Mouse (Mus musculus) hindbrain, embryonic 16.5 days (tissue): Measurements from ENCODE around the gene Cmip. TPM values are rescaled to one million over a fixed set of nuclear protein-coding genes. Genes with fewer than 3 reads are reported as not detected.
A peak's percentile ranks its signal among the peaks of the same experiment; 100 is the strongest.

Experiments
- ATAC-seq: fragments of 200-750 bp; cut with Nextera tagmentation; 2 replicates; pipeline ENCODE4 v1.8.0; 2017; ENCODE audit warnings: moderate TSS enrichment, moderate library complexity
- H3K27ac ChIP-seq: fragments of 300-500 bp; sonication (generic); 2 replicates; pipeline ENCODE4 v1.5.1; 2014; ENCODE audit warnings: low read depth, mild to moderate bottlenecking, control low read depth, low read length, moderate library complexity
- H3K27me3 ChIP-seq: fragments of 300-500 bp; sonication (generic); replicated peaks from 2 replicates; pipeline ENCODE4 v1.6.1; 2014; ENCODE audit warnings: low read length; ENCODE audit not compliant: control insufficient read depth, insufficient read depth
- H3K36me3 ChIP-seq: fragments of 300-500 bp; sonication (generic); 2 replicates; pipeline ENCODE4 v1.6.1; 2014; ENCODE audit warnings: mild to moderate bottlenecking, low read length, moderate library complexity, mixed read lengths; ENCODE audit not compliant: control insufficient read depth, insufficient read depth
- H3K4me1 ChIP-seq: fragments of 300-500 bp; sonication (generic); 2 replicates; pipeline ENCODE4 v1.6.1; 2014; ENCODE audit warnings: low read depth, low read length; ENCODE audit not compliant: control insufficient read depth, insufficient read depth
- H3K4me2 ChIP-seq: fragments of 300-500 bp; sonication (generic); 2 replicates; pipeline ENCODE4 v1.6.1; 2014; ENCODE audit warnings: mild to moderate bottlenecking, low read length, control low read depth, moderate library complexity
- H3K4me3 ChIP-seq: fragments of 300-500 bp; sonication (generic); 2 replicates; pipeline ENCODE4 v1.5.1; 2014; ENCODE audit warnings: mild to moderate bottlenecking, low read length, control low read depth, moderate library complexity
- H3K9ac ChIP-seq: fragments of 300-500 bp; sonication (generic); 2 replicates; pipeline ENCODE4 v1.6.1; 2014; ENCODE audit warnings: low read depth, mild to moderate bottlenecking, control low read depth, low read length, moderate library complexity
- H3K9me3 ChIP-seq: fragments of 300-500 bp; sonication (generic); 2 replicates; pipeline ENCODE4 v1.6.1; 2014; ENCODE audit warnings: mild to moderate bottlenecking, low read length, moderate library complexity; ENCODE audit not compliant: control insufficient read depth
- WGBS: fragments of 180-500 bp; shearing (Covaris S2); extraction: QIAGEN DNeasy Blood & Tissue Kit; methylation state at CpG from one replicate; pipeline ENCODE4 v1.1.7; 2014; 5-methylcytosine and 5-hydroxymethylcytosine counted together
- polyA plus RNA-seq: library from polyadenylated mRNA; unstranded; fragments of >200 nt; fragmentation: Nextera tagmentation; extraction: Ambion mirVana; gene quantifications from 2 replicates; pipeline ENCODE4 v1.2.1, GENCODE M21; 2015

The Cmip gene
- polyA plus RNA-seq, 1 experiment from 2014 or later: 143 TPM

DNA sequence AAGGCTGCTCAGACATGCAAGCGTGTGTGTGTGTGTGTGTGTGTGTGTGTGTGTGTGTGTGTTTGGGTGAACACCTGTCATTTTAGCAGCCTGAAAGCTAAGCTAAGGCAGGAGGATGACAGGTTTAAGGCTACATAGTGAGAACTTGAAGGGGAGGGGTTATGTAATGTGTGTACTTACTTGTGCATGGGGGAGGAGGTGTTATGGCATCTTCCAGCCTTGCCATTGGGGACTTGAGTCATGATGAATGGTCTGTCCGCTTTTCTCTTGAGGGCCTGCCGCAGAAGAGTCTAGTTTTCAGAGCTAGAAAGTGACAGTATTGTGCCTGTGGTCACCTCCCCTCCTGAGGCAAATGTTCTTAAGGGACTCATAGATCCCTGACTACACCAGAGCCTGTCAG lies 174.7 kb downstream of the Cmip start:
- Histone ChIP-seq H3K36me3 (peaks cover 44% of the 10 kb centered on the region), H3K27ac (no peak overlapping the region), H3K4me3 (no peak overlapping the region), H3K4me2 (no peak overlapping the region), H3K9me3 (no peaks in the 10 kb centered on the region), H3K9ac (no peak overlapping the region), H3K4me1 (no peaks in the 10 kb centered on the region), H3K27me3 (no peaks in the 10 kb centered on the region)
- ATAC-seq: no peak
- WGBS: 78% methylated on average over 3 of the region's 3 CpGs

GRCm38 (mm10) chr8:117432111-117432510 lies 175.2 kb downstream of the Cmip start:
- Histone ChIP-seq H3K9ac (no peak overlapping the region), H3K4me1 (no peaks in the 10 kb centered on the region), H3K36me3 (peaks cover 43% of the 10 kb centered on the region), H3K4me2 (no peak overlapping the region), H3K4me3 (no peak overlapping the region), H3K9me3 (no peaks in the 10 kb centered on the region), H3K27ac (no peak overlapping the region), H3K27me3 (no peaks in the 10 kb centered on the region)
- 85% methylated on average over 8 of the region's 8 CpGs for WGBS
- ATAC-seq: no peak

DNA sequence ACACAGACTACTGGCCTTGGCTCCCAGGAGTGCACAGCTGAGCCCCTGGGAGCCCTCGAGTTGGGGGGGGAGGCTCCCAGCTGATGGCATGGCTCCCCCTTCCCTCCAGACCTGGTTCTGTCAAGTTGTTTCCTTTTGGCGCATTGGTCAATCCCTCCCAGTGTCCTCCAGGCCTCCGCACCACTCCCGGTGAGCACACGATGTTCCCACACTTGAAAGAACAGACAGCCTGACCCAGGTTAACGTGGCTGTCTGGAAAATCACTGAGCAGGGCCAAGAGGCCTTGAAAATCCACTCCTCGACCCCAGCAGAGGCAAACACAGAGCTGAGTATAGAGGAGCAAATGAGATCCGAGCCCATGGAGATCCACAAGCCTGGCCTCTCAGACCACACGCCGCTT lies 177.1 kb downstream of the Cmip start:
- H3K9ac ChIP-seq: no peak overlapping the region
- WGBS: 91% methylated on average over 10 of the region's 10 CpGs
- H3K27ac ChIP-seq: no peak overlapping the region
- H3K4me3 ChIP-seq: no peak overlapping the region
- no peaks in the 10 kb centered on the region for H3K27me3 ChIP-seq
- H3K4me1 ChIP-seq: no peaks in the 10 kb centered on the region
- H3K4me2 ChIP-seq: no peak overlapping the region
- H3K36me3 ChIP-seq: peaks cover 43% of the 10 kb centered on the region
- no peaks in the 10 kb centered on the region for H3K9me3 ChIP-seq
- no peak for ATAC-seq

DNA sequence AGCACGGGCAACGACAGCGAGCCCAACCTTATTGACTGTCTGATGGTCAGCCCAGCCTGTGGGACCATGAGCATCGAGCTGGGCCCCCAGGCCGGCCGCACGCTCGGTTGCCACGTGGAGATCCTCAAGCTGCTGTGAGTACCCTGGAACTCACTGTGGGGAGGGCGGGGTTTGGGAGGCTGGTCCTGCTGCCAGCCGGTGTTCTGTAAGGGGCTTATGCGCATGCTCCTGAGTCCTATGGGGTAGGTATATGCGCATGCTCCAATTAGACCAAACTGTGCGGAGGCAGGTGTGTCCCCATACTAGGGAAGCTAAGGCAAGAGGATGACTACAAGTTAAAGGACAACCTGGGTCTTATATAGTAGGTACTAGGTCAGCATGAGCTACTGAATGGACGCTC lies 179.9 kb downstream of the Cmip start:
- H3K4me1 ChIP-seq: no peaks in the 10 kb centered on the region
- no peak for ATAC-seq
- 97% methylated on average over 15 of the region's 15 CpGs for WGBS
- no peak overlapping the region for H3K27ac ChIP-seq
- no peaks in the 10 kb centered on the region for H3K27me3 ChIP-seq
- H3K9ac ChIP-seq: no peak overlapping the region
- H3K36me3 ChIP-seq: peaks cover 27% of the 10 kb centered on the region
- H3K4me3 ChIP-seq: no peak overlapping the region
- H3K4me2 ChIP-seq: no peak overlapping the region
- H3K9me3 ChIP-seq: no peaks in the 10 kb centered on the region

DNA sequence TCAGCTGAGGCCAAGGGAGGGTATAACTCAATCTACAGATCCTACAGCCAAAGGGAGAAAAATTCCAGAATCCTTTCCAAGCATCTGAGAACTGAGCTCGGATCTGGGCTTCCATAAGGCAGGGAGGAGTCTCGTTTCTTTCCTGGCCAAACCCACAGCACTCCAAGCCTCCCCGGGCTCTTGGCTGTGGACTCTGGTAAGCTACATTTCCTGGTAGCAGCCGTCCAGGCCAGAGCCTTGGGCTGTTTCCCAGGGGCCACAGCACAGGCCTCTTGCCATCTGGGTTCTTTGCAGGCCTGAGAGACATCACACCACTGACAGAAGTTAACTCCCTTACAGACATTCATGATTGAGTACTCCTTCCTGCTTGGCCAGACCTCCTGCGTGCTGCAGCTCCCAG lies 180.8 kb downstream of the Cmip start:
- H3K4me2 ChIP-seq: no peak overlapping the region
- H3K4me1 ChIP-seq: no peaks in the 10 kb centered on the region
- ATAC-seq: no peak
- no peak overlapping the region for H3K9ac ChIP-seq
- H3K36me3 ChIP-seq: peaks cover 27% of the 10 kb centered on the region
- no peaks in the 10 kb centered on the region for H3K27me3 ChIP-seq
- no peaks in the 10 kb centered on the region for H3K9me3 ChIP-seq
- no peak overlapping the region for H3K4me3 ChIP-seq
- no peak overlapping the region; the same call in 1 of the 2 replicates for H3K27ac ChIP-seq
- WGBS: 83% methylated on average over 5 of the region's 5 CpGs

DNA sequence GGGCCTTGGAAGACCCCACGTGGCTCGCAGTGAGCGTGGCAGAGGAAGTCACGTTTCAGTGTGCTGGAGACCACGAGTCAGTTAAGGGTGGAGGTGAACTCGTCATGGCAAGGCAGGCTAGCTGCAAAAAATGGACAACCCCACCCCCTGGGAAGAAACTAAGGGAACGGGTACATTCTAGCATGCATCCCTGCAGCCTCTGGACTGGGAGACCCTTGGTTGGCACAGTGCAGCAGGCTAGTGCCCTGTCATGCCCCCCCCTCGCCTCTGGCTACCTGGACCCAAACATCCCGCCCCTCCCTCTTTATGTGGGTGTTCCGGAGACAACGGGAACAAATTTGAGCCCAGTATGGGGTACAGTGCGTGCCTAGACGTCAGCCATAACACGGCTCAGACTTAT lies 183.5 kb downstream of the Cmip start:
- 90% methylated on average over 14 of the region's 14 CpGs for WGBS
- peaks cover 21% of the 10 kb centered on the region for H3K36me3 ChIP-seq

DNA sequence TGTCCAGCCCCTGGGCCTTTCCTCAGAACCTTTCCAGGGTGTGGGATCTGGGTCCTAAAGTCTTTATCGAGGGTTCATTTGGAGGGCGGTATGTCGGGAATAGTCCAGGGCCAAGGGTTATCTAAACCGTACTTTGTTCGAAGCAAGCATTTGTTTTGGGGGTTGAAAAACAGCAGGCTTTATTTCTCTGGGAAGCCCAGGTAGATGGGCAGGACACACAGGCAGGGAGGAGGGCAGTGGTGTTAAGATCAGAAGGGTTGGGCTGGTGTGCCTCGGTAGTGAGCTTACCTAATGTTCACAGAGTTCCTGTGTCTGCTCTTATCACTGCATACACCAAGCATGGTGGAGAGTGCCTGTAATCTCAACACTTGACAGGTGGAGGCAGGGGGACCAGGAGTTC lies 183.9 kb downstream of the Cmip start:
- H3K4me2 ChIP-seq: no peak overlapping the region
- no peak overlapping the region for H3K4me3 ChIP-seq
- no peak for ATAC-seq
- no peaks in the 10 kb centered on the region for H3K4me1 ChIP-seq
- 93% methylated on average over 6 of the region's 6 CpGs for WGBS
- H3K27me3 ChIP-seq: no peaks in the 10 kb centered on the region
- H3K27ac ChIP-seq: no peak overlapping the region
- peaks cover 18% of the 10 kb centered on the region for H3K36me3 ChIP-seq
- H3K9me3 ChIP-seq: no peaks in the 10 kb centered on the region
- H3K9ac ChIP-seq: no peak overlapping the region

More for the DNA sequence above, 183.5 kb downstream of the Cmip start:
- ATAC-seq: no peak
- Histone ChIP-seq H3K27ac (no peak overlapping the region), H3K9ac (no peak overlapping the region), H3K27me3 (no peaks in the 10 kb centered on the region), H3K4me2 (no peak overlapping the region), H3K4me3 (no peak overlapping the region), H3K9me3 (no peaks in the 10 kb centered on the region), H3K4me1 (no peaks in the 10 kb centered on the region)

- Histone ChIP-seq H3K9ac (no peak overlapping the region), H3K4me3 (no peak overlapping the region), H3K36me3 (peaks cover 5% of the 10 kb centered on the region; the same call in 1 of the 2 replicates), H3K27me3 (no peaks in the 10 kb centered on the region), H3K4me2 (no peak overlapping the region), H3K9me3 (no peaks in the 10 kb centered on the region), H3K4me1 (peaks cover 6% of the 10 kb centered on the region), H3K27ac (no peak overlapping the region)
- ATAC-seq: no peak; the same call in 1 of the 2 replicates
- WGBS: 39% methylated on average over 5 of the region's 5 CpGs
Measured at GRCm38 (mm10) chr8:117445507-117445906, 188.6 kb downstream of the Cmip start.

DNA sequence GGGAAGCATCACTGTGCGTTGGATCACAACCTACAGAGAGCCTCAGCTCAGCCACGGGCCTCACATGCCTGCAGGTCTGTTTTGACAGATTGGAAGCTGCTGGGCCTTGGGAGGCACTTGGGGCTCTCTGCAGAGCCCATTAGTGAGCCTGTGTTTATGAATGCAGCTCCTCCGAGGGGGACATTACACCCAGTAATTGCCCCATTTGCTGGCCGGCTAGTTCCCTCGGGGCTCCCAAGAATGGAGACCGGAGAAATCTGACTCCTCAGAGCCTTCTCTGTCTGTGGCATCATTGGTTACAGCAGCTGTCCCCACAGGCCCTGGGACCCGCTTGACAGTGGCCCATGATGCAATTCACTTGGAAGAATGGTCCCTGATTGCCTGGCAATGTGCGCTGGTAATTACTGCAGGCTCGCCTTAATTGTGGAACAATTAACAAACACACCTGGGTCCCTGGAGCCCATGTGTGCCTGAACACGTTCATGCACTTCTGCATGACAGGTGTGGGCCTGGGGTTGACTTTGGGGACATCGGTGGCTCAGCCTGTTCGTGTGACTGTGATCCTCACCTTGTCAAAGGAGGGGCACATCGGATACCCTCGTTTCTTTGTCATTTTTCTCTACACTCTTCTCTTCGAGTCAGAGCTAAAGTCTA lies 189.6 kb downstream of the Cmip start:
- Histone ChIP-seq H3K4me1 (peaks cover 6% of the 10 kb centered on the region), H3K9ac (peak overlapping the region; percentile 15; the same call in 1 of the 2 replicates), H3K4me3 (no peak overlapping the region), H3K36me3 (peaks cover 5% of the 10 kb centered on the region; the same call in 1 of the 2 replicates), H3K4me2 (no peak overlapping the region), H3K9me3 (no peaks in the 10 kb centered on the region), H3K27ac (no peak overlapping the region; the same call in 1 of the 2 replicates), H3K27me3 (no peaks in the 10 kb centered on the region)
- 40% methylated on average over 15 of the region's 15 CpGs for WGBS
- ATAC-seq: 0 out of 2 replicates have a peak, but pooled peaks have one; percentile 31
